Mouse (Mus musculus): ENCODE measurements at regions not wholly inside any gene's neighbourhood (a gene's known extent, or its start where the extent isn't known, plus 50 kb on each side); places are given as distances from the start of the nearest gene placed in this dataset.
A peak's percentile ranks its signal among the peaks of the same experiment; 100 is the strongest.

DNA sequence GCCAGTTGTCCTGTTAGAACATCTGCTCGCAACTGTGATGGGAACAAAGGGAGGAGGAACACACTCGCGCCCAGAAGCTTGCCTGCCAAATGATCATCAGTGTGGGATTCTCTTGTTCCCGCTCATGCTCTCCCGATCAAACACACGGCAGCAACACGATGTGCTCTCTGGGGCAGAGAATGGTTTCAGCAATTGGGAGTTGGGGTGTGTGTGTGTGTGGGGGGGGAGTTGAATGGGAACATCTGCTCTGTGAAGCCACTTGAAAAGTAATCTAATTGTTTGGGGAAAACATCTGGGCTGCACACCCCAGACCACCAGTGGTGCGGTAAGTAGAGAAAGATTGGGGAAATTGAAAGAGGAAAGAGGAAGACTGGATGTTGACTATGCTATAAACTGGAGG is 117.7 kb upstream of the Igf1 start:
- Histone ChIP-seq H3K27me3 (ENCODE audit: control insufficient read depth, insufficient read depth, low read length) (no peaks in the 10 kb centered on the region), H3K9ac (ENCODE audit: low read length) (no peak overlapping the region), H3K9me3 (ENCODE audit: control insufficient read depth, low read length) (no peaks in the 10 kb centered on the region), H3K4me3 (ENCODE audit: low read depth, low read length) (no peak overlapping the region), H3K27ac (replicated peaks) (no peak overlapping the region), H3K36me3 (ENCODE audit: control insufficient read depth, insufficient read depth, low read length) (no peaks in the 10 kb centered on the region), H3K4me2 (replicated peaks; ENCODE audit: low read depth) (no peak overlapping the region), H3K4me1 (replicated peaks; ENCODE audit: control insufficient read depth, insufficient read depth) (no peaks in the 10 kb centered on the region)
- ATAC-seq (ENCODE audit: low FRiP score, low TSS enrichment) (peak; percentile 71; the same call in 1 of the 2 replicates), DNase-seq (ENCODE audit: low spot score) (no peak)
- no peak for TF ChIP-seq EP300 (optimal IDR thresholded peaks at IDR 0.05)
- TF ChIP-seq CTCF (IDR thresholded peaks at IDR 0.05; ENCODE audit: low read depth): no peak
- WGBS: 63% methylated on average over 8 of the region's 8 CpGs

GRCm38 (mm10) chr10:87742766-87743165 is 115.3 kb upstream of the Igf1 start:
- Histone ChIP-seq H3K4me2 (replicated peaks; ENCODE audit: low read depth) (no peak overlapping the region), H3K9ac (ENCODE audit: low read length) (no peak overlapping the region), H3K27me3 (ENCODE audit: control insufficient read depth, insufficient read depth, low read length) (no peaks in the 10 kb centered on the region), H3K9me3 (ENCODE audit: control insufficient read depth, low read length) (no peaks in the 10 kb centered on the region), H3K36me3 (ENCODE audit: control insufficient read depth, insufficient read depth, low read length) (no peaks in the 10 kb centered on the region), H3K4me1 (replicated peaks; ENCODE audit: control insufficient read depth, insufficient read depth) (no peaks in the 10 kb centered on the region), H3K4me3 (ENCODE audit: low read depth, low read length) (no peak overlapping the region), H3K27ac (replicated peaks) (no peak overlapping the region)
- ATAC-seq (ENCODE audit: low FRiP score, low TSS enrichment) (no peak), DNase-seq (ENCODE audit: low spot score) (no peak)
- no peak for TF ChIP-seq EP300 (optimal IDR thresholded peaks at IDR 0.05)
- no peak for TF ChIP-seq CTCF (IDR thresholded peaks at IDR 0.05; ENCODE audit: low read depth)
- 89% methylated on average over 3 of the region's 3 CpGs for WGBS

- no peak for ATAC-seq (ENCODE audit: low FRiP score, low TSS enrichment)
- 70% methylated on average over 2 of the region's 2 CpGs for WGBS
- Histone ChIP-seq H3K36me3 (ENCODE audit: control insufficient read depth, insufficient read depth, low read length) (no peaks in the 10 kb centered on the region), H3K9me3 (ENCODE audit: control insufficient read depth, low read length) (no peaks in the 10 kb centered on the region), H3K4me1 (replicated peaks; ENCODE audit: control insufficient read depth, insufficient read depth) (0 out of 2 replicates have a peak, but pooled peaks cover 3% of the 10 kb centered on the region), H3K9ac (ENCODE audit: low read length) (no peak overlapping the region), H3K4me3 (ENCODE audit: low read depth, low read length) (no peak overlapping the region), H3K27me3 (ENCODE audit: control insufficient read depth, insufficient read depth, low read length) (no peaks in the 10 kb centered on the region), H3K27ac (replicated peaks) (no peak overlapping the region), H3K4me2 (replicated peaks; ENCODE audit: low read depth) (no peak overlapping the region)
- TF ChIP-seq CTCF (IDR thresholded peaks at IDR 0.05; ENCODE audit: low read depth) (no peak), EP300 (optimal IDR thresholded peaks at IDR 0.05) (no peak)
- DNase-seq (ENCODE audit: low spot score): no peak
Measured at GRCm38 (mm10) chr10:87747846-87748552, 110.1 kb upstream of the Igf1 start.

DNA sequence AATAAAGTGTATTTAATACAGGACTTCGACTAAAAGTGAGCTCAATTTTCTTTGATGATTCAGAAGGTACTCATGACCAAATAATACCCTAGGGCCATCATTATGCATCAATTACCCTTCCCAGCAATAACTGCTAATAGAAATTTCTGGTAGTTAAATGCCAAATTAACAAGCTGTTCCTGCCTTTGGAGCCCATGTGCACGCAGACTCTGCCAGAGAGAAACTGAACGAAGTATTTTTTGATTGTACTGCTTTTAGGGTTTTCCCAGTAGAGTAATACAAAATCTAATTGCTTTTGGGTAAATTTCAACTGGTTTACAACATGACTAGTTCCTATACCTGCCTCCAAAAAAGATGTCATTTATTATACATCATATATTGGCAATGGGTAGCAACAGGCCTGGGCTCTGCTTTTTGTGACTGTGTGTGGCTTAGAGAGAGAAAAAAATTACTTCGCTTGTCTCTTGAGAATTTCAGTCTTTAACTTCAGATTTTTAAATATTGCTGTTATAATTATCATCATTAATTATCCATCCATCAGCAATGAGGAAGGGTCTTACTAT is 109.4 kb upstream of the Igf1 start:
- ATAC-seq (ENCODE audit: low FRiP score, low TSS enrichment) (no peak), DNase-seq (ENCODE audit: low spot score) (no peak)
- Histone ChIP-seq H3K27ac (replicated peaks) (no peak overlapping the region), H3K36me3 (ENCODE audit: control insufficient read depth, insufficient read depth, low read length) (no peaks in the 10 kb centered on the region), H3K27me3 (ENCODE audit: control insufficient read depth, insufficient read depth, low read length) (no peaks in the 10 kb centered on the region), H3K4me3 (ENCODE audit: low read depth, low read length) (no peak overlapping the region), H3K4me2 (replicated peaks; ENCODE audit: low read depth) (no peak overlapping the region), H3K9me3 (ENCODE audit: control insufficient read depth, low read length) (no peaks in the 10 kb centered on the region), H3K9ac (ENCODE audit: low read length) (no peak overlapping the region), H3K4me1 (replicated peaks; ENCODE audit: control insufficient read depth, insufficient read depth) (0 out of 2 replicates have a peak, but pooled peaks cover 3% of the 10 kb centered on the region)
- 74% methylated on average over 4 of the region's 4 CpGs for WGBS
- TF ChIP-seq EP300 (optimal IDR thresholded peaks at IDR 0.05) (no peak), CTCF (IDR thresholded peaks at IDR 0.05; ENCODE audit: low read depth) (no peak)

- Histone ChIP-seq H3K9ac (ENCODE audit: low read length) (no peak overlapping the region), H3K36me3 (ENCODE audit: control insufficient read depth, insufficient read depth, low read length) (no peaks in the 10 kb centered on the region), H3K4me3 (ENCODE audit: low read depth, low read length) (no peak overlapping the region), H3K4me1 (replicated peaks; ENCODE audit: control insufficient read depth, insufficient read depth) (0 out of 2 replicates have a peak, but pooled peaks cover 3% of the 10 kb centered on the region), H3K27ac (replicated peaks) (0 out of 2 replicates have a peak overlapping the region, but pooled peaks have one; percentile 18), H3K4me2 (replicated peaks; ENCODE audit: low read depth) (no peak overlapping the region), H3K9me3 (ENCODE audit: control insufficient read depth, low read length) (no peaks in the 10 kb centered on the region), H3K27me3 (ENCODE audit: control insufficient read depth, insufficient read depth, low read length) (no peaks in the 10 kb centered on the region)
- TF ChIP-seq EP300 (optimal IDR thresholded peaks at IDR 0.05) (no peak), CTCF (IDR thresholded peaks at IDR 0.05; ENCODE audit: low read depth) (no peak)
- DNase-seq (ENCODE audit: low spot score) (no peak), ATAC-seq (ENCODE audit: low FRiP score, low TSS enrichment) (no peak)
Measured at GRCm38 (mm10) chr10:87750321-87750720, 107.7 kb upstream of the Igf1 start.

- no peak for DNase-seq (ENCODE audit: low spot score)
- H3K4me1 ChIP-seq (replicated peaks; ENCODE audit: control insufficient read depth, insufficient read depth): 0 out of 2 replicates have a peak, but pooled peaks cover 3% of the 10 kb centered on the region
- H3K36me3 ChIP-seq (ENCODE audit: control insufficient read depth, insufficient read depth, low read length): no peaks in the 10 kb centered on the region
- H3K27me3 ChIP-seq (ENCODE audit: control insufficient read depth, insufficient read depth, low read length): no peaks in the 10 kb centered on the region
- 0 out of 2 replicates have a peak, but pooled peaks have one; percentile 18 for ATAC-seq (ENCODE audit: low FRiP score, low TSS enrichment)
- H3K27ac ChIP-seq (replicated peaks): no peak overlapping the region
- H3K4me2 ChIP-seq (replicated peaks; ENCODE audit: low read depth): no peak overlapping the region
- H3K9me3 ChIP-seq (ENCODE audit: control insufficient read depth, low read length): no peaks in the 10 kb centered on the region
- no peak overlapping the region for H3K9ac ChIP-seq (ENCODE audit: low read length)
- WGBS: 14% methylated on average over 1 of the region's 1 CpGs
- TF ChIP-seq CTCF (IDR thresholded peaks at IDR 0.05; ENCODE audit: low read depth) (no peak), EP300 (optimal IDR thresholded peaks at IDR 0.05) (no peak)
- H3K4me3 ChIP-seq (ENCODE audit: low read depth, low read length): no peak overlapping the region
Measured at GRCm38 (mm10) chr10:87750972-87751371, 107.1 kb upstream of the Igf1 start.

Data from stomach, postnatal 0 days (tissue).